Mouse (Mus musculus): ENCODE results near the gene Bach1. TPM values are rescaled to one million over a fixed set of nuclear protein-coding genes. Genes with fewer than 3 reads are reported as not detected.
A peak's percentile ranks its signal among the peaks of the same experiment; 100 is the strongest.

Gene Bach1
- polyA plus RNA-seq (2015; fragmentation: Nextera tagmentation; extraction: Ambion mirVana), result 9.2 and 9.5 TPM in 2 replicates

- Histone ChIP-seq H3K27ac (replicated peaks) (peak within 1 kb of the TSS; percentile 94), H3K36me3 (no peaks in the 10 kb centered on the region), H3K9ac (peak within 1 kb of the TSS; percentile 96), H3K9me3 (no peaks in the 10 kb centered on the region), H3K27me3 (replicated peaks) (peaks cover 10% of the 10 kb centered on the region; the same call in 1 of the 2 replicates), H3K4me1 (peaks cover 46% of the 10 kb centered on the region), H3K4me2 (peak within 1 kb of the TSS; percentile 80), H3K4me3 (peak within 1 kb of the TSS; percentile 76)
- WGBS, result under 1% methylated on average over 77 of the region's 84 CpGs
- ATAC-seq (ENCODE audit: extremely low read depth, insufficient number of reproducible peaks, low FRiP score, low TSS enrichment), result peak; percentile 93
Observed at GRCm38 (mm10) chr16:87698692-87699305, at the start of gene Bach1. Bach1 (plus strand) TSS chr16:87698945.

GRCm38 (mm10) chr16:87652344-87652743, 46.4 kb upstream of the Bach1 start:
- Histone ChIP-seq H3K36me3 (no peaks in the 10 kb centered on the region), H3K9me3 (no peaks in the 10 kb centered on the region), H3K4me1 (peaks cover 5% of the 10 kb centered on the region; the same call in 1 of the 2 replicates), H3K4me3 (no peak overlapping the region), H3K27me3 (replicated peaks) (no peaks in the 10 kb centered on the region), H3K4me2 (no peak overlapping the region), H3K27ac (replicated peaks) (no peak overlapping the region), H3K9ac (no peak overlapping the region)
- 44% methylated on average over 8 of the region's 8 CpGs for WGBS
- ATAC-seq (ENCODE audit: extremely low read depth, insufficient number of reproducible peaks, low FRiP score, low TSS enrichment), result no peak

DNA sequence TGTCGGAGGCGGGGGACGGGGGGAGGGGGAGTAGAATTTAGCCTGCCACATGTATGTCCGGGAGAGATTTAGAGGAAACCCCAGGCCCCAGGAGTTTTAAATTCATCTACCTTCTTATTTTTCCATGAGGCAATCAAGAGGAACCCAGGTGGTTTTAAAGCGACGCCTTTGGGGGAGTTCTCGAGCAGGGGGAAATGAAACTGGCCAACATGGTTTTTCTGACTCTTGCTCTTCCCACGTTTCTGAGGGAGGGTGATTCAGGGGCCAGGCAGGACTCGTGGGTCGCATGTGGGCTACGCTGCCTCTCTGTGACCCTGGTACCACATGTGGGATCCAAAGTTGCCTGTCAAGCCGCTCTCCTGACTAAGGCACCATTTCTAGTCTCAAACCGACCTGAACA, 45.8 kb upstream of the Bach1 start:
- no peaks in the 10 kb centered on the region for H3K27me3 ChIP-seq (replicated peaks)
- no peak overlapping the region for H3K9ac ChIP-seq
- H3K36me3 ChIP-seq, result no peaks in the 10 kb centered on the region
- 79% methylated on average over 13 of the region's 13 CpGs for WGBS
- ATAC-seq (ENCODE audit: extremely low read depth, insufficient number of reproducible peaks, low FRiP score, low TSS enrichment), result no peak
- no peak overlapping the region for H3K27ac ChIP-seq (replicated peaks)
- H3K9me3 ChIP-seq, result no peaks in the 10 kb centered on the region
- H3K4me1 ChIP-seq, result peaks cover 5% of the 10 kb centered on the region; the same call in 1 of the 2 replicates
- H3K4me3 ChIP-seq, result no peak overlapping the region
- H3K4me2 ChIP-seq, result no peak overlapping the region

DNA sequence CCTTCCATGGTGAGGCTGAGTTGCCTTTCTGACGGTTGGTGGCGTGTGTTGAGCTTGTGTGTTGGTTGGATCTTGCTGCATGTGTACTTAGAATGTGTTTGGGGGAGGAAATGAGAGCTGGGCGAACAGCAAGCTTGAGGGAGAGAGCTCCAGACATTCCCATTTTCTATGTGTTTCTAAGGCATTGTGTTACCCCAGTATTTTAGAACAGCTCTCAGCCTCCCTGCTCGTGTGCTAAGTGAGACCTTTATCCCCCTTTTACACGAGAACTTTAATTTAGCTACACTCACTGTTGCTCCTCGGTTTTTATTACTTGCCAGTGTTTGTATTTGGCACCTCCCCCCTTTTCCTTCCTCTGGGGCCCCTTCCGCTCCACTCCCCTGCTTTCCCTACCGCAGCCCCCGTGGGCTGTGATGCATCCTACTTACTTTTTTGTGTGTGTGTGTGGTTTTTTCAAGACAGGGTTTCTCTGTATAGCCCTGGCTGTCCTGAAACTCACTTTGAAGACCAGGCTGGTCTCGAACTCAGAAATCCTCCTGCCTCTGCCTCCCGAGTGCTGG, 44.6 kb upstream of the Bach1 start:
- Histone ChIP-seq H3K36me3 (no peaks in the 10 kb centered on the region), H3K27me3 (replicated peaks) (no peaks in the 10 kb centered on the region), H3K27ac (replicated peaks) (no peak overlapping the region), H3K4me3 (no peak overlapping the region), H3K9me3 (no peaks in the 10 kb centered on the region), H3K4me1 (peaks cover 5% of the 10 kb centered on the region; the same call in 1 of the 2 replicates), H3K4me2 (no peak overlapping the region), H3K9ac (no peak overlapping the region)
- WGBS, result 61% methylated on average over 11 of the region's 11 CpGs
- no peak for ATAC-seq (ENCODE audit: extremely low read depth, insufficient number of reproducible peaks, low FRiP score, low TSS enrichment)

GRCm38 (mm10) chr16:87655005-87655404, 43.7 kb upstream of the Bach1 start:
- 74% methylated on average over 5 of the region's 5 CpGs for WGBS

GRCm38 (mm10) chr16:87655579-87655978, 43.2 kb upstream of the Bach1 start:
- no peaks in the 10 kb centered on the region for H3K36me3 ChIP-seq
- no peak overlapping the region for H3K4me2 ChIP-seq
- peaks cover 5% of the 10 kb centered on the region; the same call in 1 of the 2 replicates for H3K4me1 ChIP-seq
- no peaks in the 10 kb centered on the region for H3K9me3 ChIP-seq
- H3K4me3 ChIP-seq, result no peak overlapping the region
- no peak for ATAC-seq (ENCODE audit: extremely low read depth, insufficient number of reproducible peaks, low FRiP score, low TSS enrichment)
- no peaks in the 10 kb centered on the region for H3K27me3 ChIP-seq (replicated peaks)
- no peak overlapping the region for H3K27ac ChIP-seq (replicated peaks)
- no peak overlapping the region for H3K9ac ChIP-seq
- WGBS, result 78% methylated on average over 9 of the region's 9 CpGs

More at GRCm38 (mm10) chr16:87655005-87655404, 43.7 kb upstream of the Bach1 start:
- no peak overlapping the region for H3K4me2 ChIP-seq
- H3K27ac ChIP-seq (replicated peaks), result no peak overlapping the region
- no peak overlapping the region for H3K9ac ChIP-seq
- no peaks in the 10 kb centered on the region for H3K36me3 ChIP-seq
- no peaks in the 10 kb centered on the region for H3K9me3 ChIP-seq
- H3K27me3 ChIP-seq (replicated peaks), result no peaks in the 10 kb centered on the region
- no peak for ATAC-seq (ENCODE audit: extremely low read depth, insufficient number of reproducible peaks, low FRiP score, low TSS enrichment)
- H3K4me1 ChIP-seq, result peaks cover 5% of the 10 kb centered on the region; the same call in 1 of the 2 replicates
- H3K4me3 ChIP-seq, result no peak overlapping the region

GRCm38 (mm10) chr16:87656771-87657170, 42.0 kb upstream of the Bach1 start:
- WGBS, result 73% methylated on average over 4 of the region's 4 CpGs
- no peak overlapping the region for H3K4me3 ChIP-seq
- ATAC-seq (ENCODE audit: extremely low read depth, insufficient number of reproducible peaks, low FRiP score, low TSS enrichment), result no peak
- H3K27me3 ChIP-seq (replicated peaks), result no peaks in the 10 kb centered on the region
- H3K36me3 ChIP-seq, result no peaks in the 10 kb centered on the region
- peaks cover 7% of the 10 kb centered on the region; the same call in 1 of the 2 replicates for H3K4me1 ChIP-seq
- H3K9me3 ChIP-seq, result no peaks in the 10 kb centered on the region
- H3K9ac ChIP-seq, result no peak overlapping the region
- H3K27ac ChIP-seq (replicated peaks), result no peak overlapping the region
- no peak overlapping the region for H3K4me2 ChIP-seq

GRCm38 (mm10) chr16:87657291-87657690, 41.5 kb upstream of the Bach1 start:
- Histone ChIP-seq H3K27ac (replicated peaks) (no peak overlapping the region), H3K36me3 (no peaks in the 10 kb centered on the region), H3K9ac (no peak overlapping the region), H3K4me3 (no peak overlapping the region), H3K9me3 (no peaks in the 10 kb centered on the region), H3K27me3 (replicated peaks) (no peaks in the 10 kb centered on the region), H3K4me2 (no peak overlapping the region), H3K4me1 (peaks cover 6% of the 10 kb centered on the region; the same call in 1 of the 2 replicates)
- 82% methylated on average over 9 of the region's 9 CpGs for WGBS
- no peak for ATAC-seq (ENCODE audit: extremely low read depth, insufficient number of reproducible peaks, low FRiP score, low TSS enrichment)

DNA sequence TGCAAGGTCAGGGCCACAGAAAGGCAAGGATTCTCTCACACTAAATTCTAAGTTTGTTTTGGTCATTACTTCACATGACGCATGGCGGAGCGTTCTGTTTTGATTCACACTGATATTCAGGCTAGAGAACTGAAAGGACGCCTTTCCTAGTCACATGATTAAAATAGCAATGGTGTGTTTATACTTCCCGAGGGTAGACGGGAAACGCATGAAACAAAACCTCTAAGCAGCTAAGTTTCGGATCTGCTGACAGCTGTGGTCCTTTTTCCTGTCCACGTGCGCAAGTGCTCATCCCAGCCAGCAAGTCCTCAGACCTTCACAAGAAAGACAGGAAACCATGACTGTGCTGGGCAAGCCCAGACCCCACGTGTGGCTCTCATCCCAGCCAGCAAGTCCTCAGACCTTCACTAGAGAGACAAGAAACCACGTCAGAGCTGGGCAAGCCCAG, 37.7 kb upstream of the Bach1 start:
- Histone ChIP-seq H3K4me3 (no peak overlapping the region), H3K36me3 (no peaks in the 10 kb centered on the region), H3K27me3 (replicated peaks) (no peaks in the 10 kb centered on the region), H3K4me1 (peaks cover 3% of the 10 kb centered on the region; the same call in 1 of the 2 replicates), H3K27ac (replicated peaks) (peak overlapping the region; percentile 43), H3K9ac (no peak overlapping the region), H3K9me3 (no peaks in the 10 kb centered on the region), H3K4me2 (peak overlapping the region; percentile 48)
- 56% methylated on average over 12 of the region's 12 CpGs for WGBS
- peak; percentile 31; the same call in 1 of the 2 replicates for ATAC-seq (ENCODE audit: extremely low read depth, insufficient number of reproducible peaks, low FRiP score, low TSS enrichment)

DNA sequence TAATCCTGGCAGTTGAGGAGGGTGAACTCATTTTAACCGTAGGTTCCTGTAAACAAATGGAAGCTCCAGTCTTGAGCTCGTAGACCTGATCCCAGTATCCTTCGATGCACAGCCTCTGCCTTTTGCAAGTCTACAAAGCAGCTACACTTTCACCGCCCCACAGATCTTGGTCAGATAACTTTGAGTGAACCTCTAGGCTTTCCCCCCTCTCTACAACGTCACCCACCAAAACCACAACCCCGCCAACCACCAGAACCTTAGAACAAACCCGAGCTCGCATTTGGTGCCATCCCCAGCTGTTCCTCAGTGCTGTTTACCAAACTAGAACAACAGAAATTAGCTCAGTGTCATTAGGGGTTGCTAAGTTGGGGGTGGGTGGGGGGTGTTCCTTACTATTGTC, 37.1 kb upstream of the Bach1 start:
- H3K4me2 ChIP-seq, result peak overlapping the region; percentile 48; the same call in 1 of the 2 replicates
- no peak overlapping the region for H3K4me3 ChIP-seq
- H3K9ac ChIP-seq, result no peak overlapping the region
- WGBS, result 76% methylated on average over 8 of the region's 8 CpGs
- no peaks in the 10 kb centered on the region for H3K36me3 ChIP-seq
- H3K27ac ChIP-seq (replicated peaks), result 0 out of 2 replicates have a peak overlapping the region, but pooled peaks have one; percentile 43
- ATAC-seq (ENCODE audit: extremely low read depth, insufficient number of reproducible peaks, low FRiP score, low TSS enrichment), result no peak
- H3K4me1 ChIP-seq, result peaks cover 3% of the 10 kb centered on the region; the same call in 1 of the 2 replicates
- H3K9me3 ChIP-seq, result no peaks in the 10 kb centered on the region
- no peaks in the 10 kb centered on the region for H3K27me3 ChIP-seq (replicated peaks)

DNA sequence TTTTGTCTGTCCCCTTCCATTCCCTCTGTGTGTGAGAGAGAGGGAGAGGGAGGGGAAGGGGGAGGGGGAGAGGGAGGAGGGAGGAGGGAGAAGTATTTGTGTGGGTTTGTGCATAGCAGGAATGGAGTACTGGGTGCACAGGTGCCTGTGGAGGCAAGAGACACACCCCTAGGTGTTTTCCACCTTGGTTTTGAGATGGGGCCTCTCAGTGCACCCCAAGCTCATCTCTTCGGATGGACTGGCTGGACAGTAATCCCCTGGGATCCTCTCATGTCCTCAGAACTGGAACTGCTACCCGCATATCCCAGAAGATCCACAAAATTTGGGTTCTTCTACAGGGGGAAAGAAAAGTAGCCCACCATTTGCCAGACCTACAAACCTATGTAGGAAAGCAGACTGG, 36.2 kb upstream of the Bach1 start:
- WGBS, result 74% methylated on average over 2 of the region's 2 CpGs
- no peak overlapping the region for H3K4me3 ChIP-seq
- H3K27ac ChIP-seq (replicated peaks), result no peak overlapping the region
- H3K9ac ChIP-seq, result no peak overlapping the region
- H3K9me3 ChIP-seq, result no peaks in the 10 kb centered on the region
- H3K4me2 ChIP-seq, result no peak overlapping the region
- no peaks in the 10 kb centered on the region for H3K36me3 ChIP-seq
- no peak for ATAC-seq (ENCODE audit: extremely low read depth, insufficient number of reproducible peaks, low FRiP score, low TSS enrichment)
- H3K4me1 ChIP-seq, result peaks cover 3% of the 10 kb centered on the region; the same call in 1 of the 2 replicates
- no peaks in the 10 kb centered on the region for H3K27me3 ChIP-seq (replicated peaks)
